Mouse (Mus musculus) ES-Bruce4 (cell line): ENCODE measurements around the gene Parp8. TPM values are rescaled to one million over a fixed set of nuclear protein-coding genes. Genes with fewer than 3 reads are reported as not detected.

Experiments used
- H3K27ac ChIP-seq: 2 replicates; pipeline ENCODE4 v1.5.1; 2012; ENCODE audit warnings: low read length, inconsistent platforms; ENCODE audit not compliant: insufficient read depth
- H3K27me3 ChIP-seq: 2 replicates; pipeline ENCODE4 v1.6.1; 2012; ENCODE audit warnings: mild to moderate bottlenecking, low read length, inconsistent platforms; ENCODE audit not compliant: control insufficient read depth, poor library complexity, insufficient read depth, severe bottlenecking
- H3K36me3 ChIP-seq: 2 replicates; pipeline ENCODE4 v1.6.1; 2012; ENCODE audit warnings: inconsistent platforms, mild to moderate bottlenecking, low read length, moderate library complexity; ENCODE audit not compliant: control insufficient read depth, poor library complexity, insufficient read depth, severe bottlenecking
- H3K4me1 ChIP-seq: one replicate; pipeline ENCODE4 v1.8.1; 2011; ENCODE audit warnings: low read length; ENCODE audit not compliant: control insufficient read depth, insufficient read depth
- H3K4me3 ChIP-seq: 2 replicates; pipeline ENCODE4 v1.5.1; 2011; ENCODE audit warnings: low read depth, mild to moderate bottlenecking, low read length
- H3K9ac ChIP-seq: 2 replicates; pipeline ENCODE4 v1.6.1; 2012; ENCODE audit warnings: low read depth, mild to moderate bottlenecking, inconsistent platforms; ENCODE audit not compliant: poor library complexity, severe bottlenecking
- H3K9me3 ChIP-seq: replicated peaks from 2 replicates; pipeline ENCODE4 v1.6.1; 2012; ENCODE audit warnings: mild to moderate bottlenecking, low read length, inconsistent platforms; ENCODE audit not compliant: control insufficient read depth, poor library complexity, insufficient read depth, severe bottlenecking
- CTCF ChIP-seq: IDR thresholded peaks from one replicate; pipeline ENCODE4 v1.8.1; 2011; ENCODE audit warnings: low read depth, low read length
- EP300 ChIP-seq: IDR thresholded peaks from 2 replicates; pipeline ENCODE4 v1.6.1; 2011; ENCODE audit warnings: low read depth, low read length; ENCODE audit not compliant: insufficient read depth
- POLR2A ChIP-seq: IDR thresholded peaks from one replicate; pipeline ENCODE4 v1.8.1; 2011; ENCODE audit warnings: low read length; ENCODE audit not compliant: insufficient read depth
- polyA plus RNA-seq: library from polyadenylated mRNA; stranded (reverse); fragments of >200 nt; gene quantifications from 2 replicates; pipeline ENCODE4 v1.2.4, GENCODE M21; 2011; ENCODE audit warnings: low read depth; ENCODE audit not compliant: missing spikeins, insufficient read depth, insufficient read length

Parp8 gene
- polyA plus RNA-seq, 1 experiment: 1.3 TPM

- Histone ChIP-seq H3K4me1 (no peaks in the 10 kb centered on the region), H3K27me3 (no peaks in the 10 kb centered on the region), H3K9me3 (no peaks in the 10 kb centered on the region), H3K9ac (no peak overlapping the region), H3K4me3 (no peak overlapping the region), H3K36me3 (no peaks in the 10 kb centered on the region), H3K27ac (no peak overlapping the region)
- no peak for TF ChIP-seq CTCF
- TF ChIP-seq EP300: no peak
- no peak for TF ChIP-seq POLR2A
These were observed 143.1 kb downstream of the Parp8 start for GRCm38 (mm10) chr13:116882226-116882625.

GRCm38 (mm10) chr13:116879580-116880192, 145.7 kb downstream of the Parp8 start:
- no peaks in the 10 kb centered on the region for H3K36me3 ChIP-seq

GRCm38 (mm10) chr13:116870221-116870620, 155.1 kb downstream of the Parp8 start:
- Histone ChIP-seq H3K9ac (no peak overlapping the region), H3K4me3 (no peak overlapping the region), H3K27me3 (no peaks in the 10 kb centered on the region; the same call in 1 of the 2 replicates), H3K27ac (no peak overlapping the region), H3K36me3 (no peaks in the 10 kb centered on the region), H3K4me1 (no peaks in the 10 kb centered on the region), H3K9me3 (no peaks in the 10 kb centered on the region)
- no peak for TF ChIP-seq POLR2A

More at GRCm38 (mm10) chr13:116879580-116880192, 145.7 kb downstream of the Parp8 start:
- Histone ChIP-seq H3K9ac (no peak overlapping the region), H3K27me3 (no peaks in the 10 kb centered on the region), H3K4me1 (no peaks in the 10 kb centered on the region), H3K9me3 (no peaks in the 10 kb centered on the region), H3K27ac (no peak overlapping the region), H3K4me3 (no peak overlapping the region)
- TF ChIP-seq EP300: no peak
- no peak for TF ChIP-seq CTCF
- TF ChIP-seq POLR2A: no peak

GRCm38 (mm10) chr13:116843937-116844336, 181.4 kb downstream of the Parp8 start:
- H3K27ac ChIP-seq: no peak overlapping the region
- no peak overlapping the region for H3K4me3 ChIP-seq
- no peaks in the 10 kb centered on the region for H3K9me3 ChIP-seq
- H3K27me3 ChIP-seq: no peaks in the 10 kb centered on the region
- TF ChIP-seq EP300 (no peak), POLR2A (no peak), CTCF (no peak)
- no peaks in the 10 kb centered on the region for H3K4me1 ChIP-seq
- no peak overlapping the region for H3K9ac ChIP-seq
- no peaks in the 10 kb centered on the region for H3K36me3 ChIP-seq

- Histone ChIP-seq H3K27me3 (no peaks in the 10 kb centered on the region), H3K4me3 (no peak overlapping the region), H3K9me3 (peaks cover under 1% of the 10 kb centered on the region; the same call in 1 of the 2 replicates), H3K9ac (no peak overlapping the region), H3K27ac (no peak overlapping the region), H3K4me1 (no peaks in the 10 kb centered on the region), H3K36me3 (no peaks in the 10 kb centered on the region)
- TF ChIP-seq POLR2A (no peak), EP300 (no peak), CTCF (no peak)
These were observed 194.4 kb downstream of the Parp8 start for GRCm38 (mm10) chr13:116830984-116831383.

- Histone ChIP-seq H3K9me3 (no peaks in the 10 kb centered on the region), H3K4me1 (no peaks in the 10 kb centered on the region), H3K36me3 (no peaks in the 10 kb centered on the region), H3K4me3 (no peak overlapping the region), H3K27me3 (no peaks in the 10 kb centered on the region), H3K27ac (no peak overlapping the region), H3K9ac (no peak overlapping the region)
- TF ChIP-seq EP300 (no peak), POLR2A (no peak), CTCF (no peak)
These were observed 196.3 kb downstream of the Parp8 start for GRCm38 (mm10) chr13:116829015-116829414.
